ENCODE assay signal across 24 mouse cellular contexts in the genomic region with DNA sequence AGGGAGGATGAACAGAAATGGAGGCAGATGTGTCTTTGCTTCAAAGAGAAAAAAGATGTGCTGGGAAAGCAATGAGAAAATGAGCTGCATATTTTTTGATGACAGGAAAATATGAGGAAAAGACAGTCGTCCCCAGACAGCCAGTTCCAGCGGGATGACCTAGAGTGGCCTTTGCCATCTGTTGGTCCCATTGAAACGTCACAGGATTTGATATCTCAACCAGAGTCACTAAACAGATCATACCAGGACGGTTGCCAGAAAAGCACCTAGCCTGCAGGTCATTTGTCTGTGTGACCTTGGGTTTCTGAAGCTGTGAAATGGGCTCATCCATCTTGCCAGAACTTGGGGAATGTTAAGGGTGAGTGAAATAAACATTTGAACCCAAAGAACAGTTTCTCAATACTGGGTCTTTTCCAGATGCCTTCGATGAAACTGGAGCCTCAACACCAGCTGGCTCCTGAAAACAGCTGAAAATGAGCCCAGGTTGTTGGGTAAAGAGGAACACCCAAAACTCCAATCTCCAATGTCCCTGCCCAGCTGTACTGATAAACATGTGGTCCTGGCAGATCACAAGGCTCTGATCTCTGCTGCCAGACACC. TPM values are rescaled to one million over a fixed set of nuclear protein-coding genes. Genes with fewer than 3 reads are reported as not detected.
DNase-seq lines count a peak whose midpoint lies in the region; ATAC-seq and TF ChIP-seq lines count a peak whose summit lies in the region.
"Had no signal": no experiment of that assay in that cellular context is flagged by ENCODE, and none has a peak within 500 bp of the region (broad histone marks: within the 10 kb centered on the region; RNA-seq: fewer than 3 reads in every experiment).

No protein-coding gene starts in this region.

- no peaks in the 10 kb centered on the region for H3K27me3 ChIP-seq in heart, embryonic 15.5 days
- no peaks in the 10 kb centered on the region for H3K27me3 ChIP-seq in lung, postnatal 0 days (replicated peaks; ENCODE audit: insufficient read depth, low read length)
- H3K27me3 ChIP-seq: CH12.LX; forebrain, embryonic 15.5 days; liver, embryonic 15.5 days; midbrain, embryonic 12.5 days; neural tube, embryonic 15.5 days; Patski had no signal

- no peak for ATAC-seq in heart, embryonic 15.5 days (replicated peaks; ENCODE audit: insufficient number of reproducible peaks, insufficient read depth, low FRiP score, low read depth)
- ATAC-seq in lung, postnatal 0 days = no peak
- ATAC-seq: forebrain, embryonic 15.5 days; hindbrain, postnatal 0 days; intestine, embryonic 16.5 days; Patski had no signal

- H3K36me3 ChIP-seq in heart, embryonic 15.5 days = 0 out of 2 replicates have a peak, but pooled peaks cover 7% of the 10 kb centered on the region
- no peaks in the 10 kb centered on the region for H3K36me3 ChIP-seq in lung, postnatal 0 days (ENCODE audit: insufficient read depth, low read length)
- H3K36me3 ChIP-seq: forebrain, embryonic 15.5 days; G1E; liver, embryonic 15.5 days; midbrain, embryonic 12.5 days; neural tube, embryonic 15.5 days had no signal

- peak; percentile 93 for DNase-seq in heart, adult 11 months
- DNase-seq in heart, postnatal 25 days (ENCODE audit: low spot score) = no peak
- DNase-seq in heart, postnatal 4 days = no peak
- DNase-seq in lung, postnatal 0 days (ENCODE audit: low spot score) = peak; percentile 16
- no peak for DNase-seq in lung, adult 18-20 months
- DNase-seq in left cerebral cortex, postnatal 14 days (ENCODE audit: low spot score in 2 of 2) = no peak
- DNase-seq: adrenal gland, postnatal 36 days; B cell, adult 2 months; cerebellum, adult 9-10 months; lung, postnatal 10 days; right cerebral cortex, adult 18-20 months; right cerebral cortex, postnatal 4 days; thymus, postnatal 14 days had no signal

- H3K4me1 ChIP-seq in heart, embryonic 15.5 days (replicated peaks) = peaks cover 38% of the 10 kb centered on the region
- no peaks in the 10 kb centered on the region for H3K4me1 ChIP-seq in lung, postnatal 0 days (ENCODE audit: insufficient read depth, low read depth, low read length)
- H3K4me1 ChIP-seq: forebrain, embryonic 15.5 days; liver, embryonic 15.5 days; midbrain, embryonic 12.5 days; neural tube, embryonic 15.5 days had no signal

- no peak overlapping the region for H3K9ac ChIP-seq in heart, embryonic 15.5 days
- no peak overlapping the region for H3K9ac ChIP-seq in lung, postnatal 0 days (replicated peaks; ENCODE audit: low read depth)
- H3K9ac ChIP-seq: forebrain, embryonic 15.5 days; liver, embryonic 15.5 days; midbrain, embryonic 12.5 days; neural tube, embryonic 15.5 days had no signal

- H3K4me2 ChIP-seq in heart, embryonic 15.5 days = peak overlapping the region; percentile 52; the same call in 1 of the 2 replicates
- no peak overlapping the region for H3K4me2 ChIP-seq in lung, postnatal 0 days (replicated peaks; ENCODE audit: low read depth, low read length)
- H3K4me2 ChIP-seq: forebrain, embryonic 15.5 days; liver, embryonic 15.5 days; midbrain, embryonic 12.5 days; neural tube, embryonic 15.5 days had no signal

- H3K27ac ChIP-seq in heart, embryonic 15.5 days = no peak overlapping the region
- no peak overlapping the region for H3K27ac ChIP-seq in lung, postnatal 0 days (ENCODE audit: low read length)
- H3K27ac ChIP-seq: forebrain, embryonic 15.5 days; hindbrain, postnatal 0 days; kidney, postnatal 0 days; liver, embryonic 15.5 days; midbrain, embryonic 12.5 days; neural tube, embryonic 15.5 days had no signal

- no peak for TF ChIP-seq CTCF in lung, postnatal 0 days (IDR thresholded peaks at IDR 0.05)

- no peak for TF ChIP-seq EP300 in lung, postnatal 0 days (IDR thresholded peaks at IDR 0.05)

- intact Hi-C loops in heart, postnatal 25 days (cut with DNase I) = no loop called here
- intact Hi-C loops in left cerebral cortex, postnatal 14 days (cut with DNase I) = no loop called here

- H3K9me3 ChIP-seq in heart, embryonic 15.5 days (replicated peaks) = no peaks in the 10 kb centered on the region
- no peaks in the 10 kb centered on the region for H3K9me3 ChIP-seq in lung, postnatal 0 days (ENCODE audit: low read length)
- H3K9me3 ChIP-seq: forebrain, embryonic 15.5 days; liver, embryonic 15.5 days; midbrain, embryonic 12.5 days had no signal

- WGBS in heart, embryonic 15.5 days = 62% methylated on average over 5 of the region's 5 CpGs
- WGBS in lung, postnatal 0 days = 46% methylated on average over 5 of the region's 5 CpGs

- 0 out of 2 replicates have a peak overlapping the region, but pooled peaks have one; percentile 56 for H3K4me3 ChIP-seq in heart, embryonic 15.5 days
- no peak overlapping the region for H3K4me3 ChIP-seq in lung, postnatal 0 days (ENCODE audit: low read depth, low read length)
- H3K4me3 ChIP-seq: forebrain, embryonic 15.5 days; liver, embryonic 15.5 days; midbrain, embryonic 12.5 days; neural tube, embryonic 15.5 days had no signal

RNA-seq across cellular contexts. Expression of gene Myo18b, which starts 2.6 kb away (rescaled TPM):
- total RNA-seq in heart, postnatal 25 days (2021) = 100 to 1,000 TPM; 253 to 259 TPM
- 22.5 and 22.6 TPM in 2 replicates for polyA plus RNA-seq in heart, embryonic 15.5 days (2015; fragmentation: Nextera tagmentation; extraction: Ambion mirVana)
- total RNA-seq in heart, postnatal 4 days (2021) = 100 to 1,000 TPM; 194 to 208 TPM
- polyA plus RNA-seq in lung, postnatal 0 days (2015; fragmentation: Nextera tagmentation; extraction: Ambion mirVana) = 0.13 and 0.17 TPM in 2 replicates
- 1 to 10 TPM; 2.8 to 3.0 TPM for total RNA-seq in left cerebral cortex, postnatal 14 days (2021)
- total RNA-seq: CH12.LX had no signal
- polyA plus RNA-seq: G1E, Patski had no signal

Comparison
In these comparisons a context has a peak if more than half of its experiments do, and no peak if none do; other contexts are left out.
1. DNase-seq: peak in heart, adult 11 months (single experiment) and lung, postnatal 0 days (single experiment); none in heart, postnatal 25 days (single experiment), heart, postnatal 4 days (single experiment), lung, adult 18-20 months (0 of 2) and left cerebral cortex, postnatal 14 days (0 of 2).
2. RNA of gene Myo18b, which starts 2.6 kb away (total RNA-seq): 253 to 259 TPM in heart, postnatal 25 days and 194 to 208 TPM in heart, postnatal 4 days; 2.8 to 3.0 TPM in left cerebral cortex, postnatal 14 days; every median in the first group is over 10 times any median in the second.